In the genomic region with DNA sequence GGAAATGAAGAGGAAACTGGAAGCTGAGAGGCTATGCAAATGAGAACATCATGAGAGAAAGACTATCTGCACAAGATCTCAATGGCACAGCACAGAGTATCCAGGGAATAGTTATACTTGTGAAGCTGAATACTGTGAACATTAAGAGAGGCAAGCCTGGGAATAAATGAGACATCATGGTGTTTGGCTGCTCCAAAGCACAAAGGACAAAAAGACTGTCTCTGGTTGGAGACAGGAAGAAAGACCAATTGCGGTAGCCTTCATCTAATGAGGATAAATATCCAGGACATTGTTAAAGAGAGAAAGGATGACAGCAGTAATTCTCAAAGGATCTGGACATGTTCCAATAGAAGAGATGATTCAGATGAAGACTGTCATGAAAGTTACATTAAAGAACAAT, we compare ENCODE assay signal across 26 mouse cellular contexts.
"Had no signal": no experiment of that assay in that cellular context is flagged by ENCODE, and none has a peak within 500 bp of the region (broad histone marks: within the 10 kb centered on the region; RNA-seq: fewer than 3 reads in every experiment).

No protein-coding gene starts in this region.

- DNase-seq: gastrocnemius, adult 2 months; gastrocnemius, postnatal 10 days; gastrocnemius, postnatal 25 days; heart, adult 18-20 months; heart, postnatal 10 days; heart, postnatal 4 days; kidney, adult 18-20 months; kidney, adult 8-10 months; kidney, postnatal 10 days; kidney, postnatal 25 days; kidney, postnatal 4 days; liver; liver, embryonic 13.5 days had no signal

- H3K9me3 ChIP-seq: heart, embryonic 10.5 days; heart, embryonic 12.5 days; hindbrain, embryonic 10.5 days; intestine, embryonic 15.5 days; limb, embryonic 10.5 days; limb, embryonic 12.5 days; liver, embryonic 13.5 days had no signal

- H3K4me1 ChIP-seq: heart, embryonic 10.5 days; heart, embryonic 12.5 days; hindbrain, embryonic 10.5 days; intestine, embryonic 15.5 days; limb, embryonic 10.5 days; limb, embryonic 12.5 days; liver, embryonic 13.5 days had no signal

- H3K27me3 ChIP-seq: heart, embryonic 12.5 days; intestine, embryonic 15.5 days; limb, embryonic 12.5 days; liver, embryonic 13.5 days had no signal

- H3K27ac ChIP-seq: gastrocnemius, adult 2 months; heart, embryonic 10.5 days; hindbrain, embryonic 10.5 days; hindbrain, embryonic 14.5 days; intestine, embryonic 15.5 days; layer of hippocampus, adult 2 months; left cerebral cortex, adult 2 months; limb, embryonic 10.5 days; limb, embryonic 12.5 days; liver, embryonic 13.5 days had no signal

- H3K4me2 ChIP-seq: heart, embryonic 12.5 days; hindbrain, embryonic 14.5 days; intestine, embryonic 15.5 days; limb, embryonic 12.5 days; liver, embryonic 11.5 days; liver, embryonic 13.5 days had no signal

- H3K36me3 ChIP-seq: heart, embryonic 10.5 days; heart, embryonic 12.5 days; hindbrain, embryonic 10.5 days; intestine, embryonic 15.5 days; limb, embryonic 10.5 days; limb, embryonic 12.5 days; liver, embryonic 13.5 days had no signal

- ATAC-seq: hindbrain, embryonic 16.5 days; inflammation-experienced regulatory T-cells, adult 6 months; intestine, embryonic 15.5 days; intestine, postnatal 0 days had no signal

- H3K9ac ChIP-seq: heart, embryonic 12.5 days; hindbrain, embryonic 14.5 days; intestine, embryonic 15.5 days; limb, embryonic 12.5 days; liver, embryonic 13.5 days had no signal

- H3K4me3 ChIP-seq: gastrocnemius, adult 2 months; heart, embryonic 10.5 days; heart, embryonic 12.5 days; hindbrain, embryonic 10.5 days; intestine, embryonic 15.5 days; layer of hippocampus, adult 2 months; left cerebral cortex, adult 2 months; limb, embryonic 10.5 days; limb, embryonic 12.5 days; liver, embryonic 13.5 days had no signal
